Mouse (Mus musculus): ENCODE measurements around the gene Nme7.

Nme7 gene

GRCm38 (mm10) chr1:164303821-164304220 is at the start of gene Nme7:
TSS of gene Nme7 (plus strand) at chr1:164304121.
- DNase-seq, result no peak

DNA sequence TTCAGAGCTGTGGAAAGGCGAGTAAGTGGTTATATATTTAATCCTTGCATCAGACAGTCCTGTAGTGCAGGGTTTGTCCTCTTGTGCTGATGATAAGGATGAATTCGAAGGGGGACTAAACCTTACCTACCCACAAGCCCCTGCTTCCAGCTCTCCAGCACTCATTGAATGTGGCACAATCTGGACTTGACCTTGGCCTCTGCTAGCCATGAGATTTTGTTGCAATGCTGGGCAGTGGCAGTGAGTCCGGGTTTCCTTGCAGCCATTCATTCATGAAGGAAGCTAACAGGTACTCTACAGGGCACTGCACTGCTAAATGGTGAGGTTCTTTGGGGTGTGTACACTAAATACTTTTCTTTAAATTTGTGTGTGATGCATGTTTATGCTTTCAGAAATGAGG is 49.1 kb upstream of the Nme7 start:
- no peak for DNase-seq

DNA sequence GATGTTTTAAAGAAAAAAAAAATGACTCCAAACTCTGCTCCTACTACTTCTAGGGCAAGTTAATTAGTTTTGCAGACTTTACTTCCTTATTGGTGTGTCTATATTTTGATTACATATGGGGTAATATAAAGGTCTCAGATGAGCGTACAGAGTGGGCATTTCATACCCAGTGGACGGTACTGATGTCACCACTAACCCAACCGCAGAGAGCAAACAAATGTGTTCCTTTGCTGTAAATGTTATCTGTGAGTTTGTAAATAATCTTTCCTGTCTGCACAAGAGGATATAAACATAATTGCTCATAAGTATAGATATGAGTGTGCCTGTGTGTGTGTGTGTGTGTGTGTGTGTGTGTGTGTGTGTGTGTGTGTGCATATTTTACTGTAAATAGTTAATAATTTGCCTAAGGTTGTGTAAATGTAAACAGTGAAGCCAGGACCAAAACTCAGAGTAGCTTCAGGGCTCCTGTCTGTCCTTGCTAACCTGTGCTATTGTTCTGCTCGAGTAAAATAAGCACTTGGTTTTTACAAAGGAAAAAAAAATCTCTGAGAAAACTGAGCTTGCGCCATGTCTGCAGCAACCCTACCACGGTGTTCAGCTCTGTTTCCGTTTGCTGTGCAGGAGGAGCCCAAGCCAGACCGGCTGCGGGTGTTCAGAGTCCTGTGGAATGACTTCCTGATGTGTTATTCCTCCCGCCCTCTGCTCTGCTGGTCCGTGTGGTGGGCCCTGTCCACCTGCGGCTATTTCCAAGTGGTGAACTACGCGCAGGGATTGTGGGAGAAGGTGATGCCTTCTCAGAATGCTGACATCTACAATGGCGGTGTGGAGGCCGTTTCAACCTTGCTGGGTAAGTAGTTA is 43.5 kb upstream of the Nme7 start:
- no peak for DNase-seq

DNA sequence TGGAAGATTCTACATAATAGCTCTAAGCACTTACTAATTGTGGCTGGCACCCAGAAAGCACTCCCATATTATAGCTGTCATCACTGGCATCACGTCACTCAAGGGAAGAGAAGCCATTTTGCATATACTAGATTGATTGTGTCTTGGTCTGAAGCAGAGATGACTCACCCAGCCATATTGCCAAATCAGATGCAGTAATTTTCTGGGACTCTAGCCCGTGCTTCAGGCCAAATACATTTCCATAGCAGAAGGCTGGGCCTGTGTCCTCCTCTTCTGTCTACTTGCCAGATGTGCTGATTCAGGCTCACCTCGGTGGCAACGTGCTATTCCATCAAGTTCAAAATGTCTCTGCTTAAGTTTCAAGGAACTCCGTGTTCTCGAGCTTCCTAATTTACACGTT is 42.4 kb upstream of the Nme7 start:
- no peak for DNase-seq

GRCm38 (mm10) chr1:164270941-164271340 is 33.0 kb upstream of the Nme7 start:
- DNase-seq, result no peak

GRCm38 (mm10) chr1:164273659-164274058 is 30.3 kb upstream of the Nme7 start:
- no peak for DNase-seq

- peak; percentile 93 to 94 for DNase-seq
Measured at GRCm38 (mm10) chr1:164275455-164275954, 28.4 kb upstream of the Nme7 start, which contains the start of gene Ccdc181. TSS of gene Ccdc181 (plus strand) at chr1:164275585.

- no peak for DNase-seq
Measured at GRCm38 (mm10) chr1:164276552-164276951, 27.4 kb upstream of the Nme7 start.

DNA sequence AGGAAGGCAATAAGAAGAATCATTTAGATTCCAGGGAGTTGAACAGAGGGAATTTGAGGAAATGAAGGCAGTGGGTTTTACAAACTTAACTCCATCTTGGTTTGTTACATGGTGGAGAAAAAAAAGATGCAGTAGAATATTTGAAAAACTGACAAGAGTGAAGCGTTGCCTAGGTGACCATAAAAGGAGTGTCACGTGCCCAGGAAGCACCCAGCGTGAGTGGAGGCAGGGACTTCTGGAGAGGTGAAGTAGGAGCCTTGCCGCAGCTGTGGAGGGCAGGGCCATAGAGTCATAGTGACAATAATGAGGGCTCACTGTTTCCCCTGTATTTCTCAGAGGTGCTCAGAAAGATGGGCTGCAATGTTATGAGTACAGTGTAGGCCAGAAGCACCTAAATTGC is 24.6 kb upstream of the Nme7 start:
- no peak for DNase-seq

GRCm38 (mm10) chr1:164284007-164284406 is 19.9 kb upstream of the Nme7 start:
- DNase-seq, result no peak

GRCm38 (mm10) chr1:164287406-164287805 is 16.5 kb upstream of the Nme7 start:
- no peak for DNase-seq

GRCm38 (mm10) chr1:164292040-164292439 is 11.9 kb upstream of the Nme7 start:
- no peak for DNase-seq

GRCm38 (mm10) chr1:164294071-164294470 is 9.8 kb upstream of the Nme7 start:
- no peak for DNase-seq

- DNase-seq, result no peak
Measured at GRCm38 (mm10) chr1:164296473-164296872, 7.4 kb upstream of the Nme7 start.

DNA sequence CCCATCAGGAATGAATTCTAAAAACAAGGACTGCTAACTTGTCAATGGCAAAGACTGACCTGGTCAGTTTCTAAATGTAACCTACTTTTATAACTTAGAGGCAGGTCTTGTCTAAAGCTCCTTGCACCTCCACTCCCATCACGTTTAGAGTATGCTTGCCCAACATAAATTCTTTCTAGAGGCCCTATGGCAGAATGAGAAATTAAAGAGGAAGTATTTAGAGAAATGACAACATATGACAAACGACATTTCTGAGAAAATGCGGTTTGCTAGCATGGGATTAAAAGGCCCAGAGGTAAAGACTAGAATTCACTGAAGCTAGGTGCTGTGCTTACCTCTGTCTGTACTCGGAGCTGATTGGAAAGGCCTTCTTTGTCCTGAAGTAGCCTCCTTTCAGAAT is 2.0 kb upstream of the Nme7 start:
- no peak for DNase-seq

DNA sequence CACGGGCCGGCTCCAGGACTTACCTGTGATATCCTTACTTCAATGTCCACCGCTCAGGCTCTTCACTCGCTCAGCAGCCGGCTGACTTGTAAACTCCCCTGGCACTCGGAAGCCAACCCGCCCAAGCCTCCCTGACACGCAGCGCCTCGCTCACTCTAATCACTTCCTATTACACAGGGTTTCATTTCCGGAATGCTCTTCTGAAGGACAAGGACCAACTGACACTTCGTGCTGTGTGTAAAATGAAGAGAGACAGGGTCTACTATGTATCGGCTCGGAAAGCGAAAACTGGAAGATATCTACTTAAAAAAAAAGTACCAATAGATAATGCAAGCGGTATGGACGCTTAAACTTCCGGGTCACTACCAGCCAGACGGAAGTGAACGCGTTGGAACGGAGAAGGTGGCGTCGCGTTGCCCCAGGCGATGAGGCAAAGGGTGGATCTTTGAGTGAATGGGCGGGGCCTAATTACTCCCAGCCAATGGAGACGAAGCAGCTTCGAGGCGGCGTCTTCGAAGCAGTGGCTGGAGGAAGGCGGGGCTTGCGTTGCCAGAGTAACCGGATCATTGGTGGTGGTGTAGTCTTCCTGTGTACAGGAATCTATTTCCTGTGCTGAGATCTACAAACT is 3.3 kb downstream of the Nme7 start, which contains the start of gene Blzf1:
Gene Blzf1, minus strand, starts transcription at position 366 of the 628 bp plus-strand sequence.
- peak; percentile 93 for DNase-seq

- DNase-seq, result no peak
Measured at GRCm38 (mm10) chr1:164307922-164308321, 4.0 kb downstream of the Nme7 start.

- DNase-seq, result no peak
Measured at GRCm38 (mm10) chr1:164314085-164314484, 10.2 kb downstream of the Nme7 start.

- DNase-seq, result peak in 1 of 2 experiments; percentile 41
Measured at GRCm38 (mm10) chr1:164315266-164315665, 11.3 kb downstream of the Nme7 start.

- DNase-seq, result peak; percentile 18 to 70
Measured at GRCm38 (mm10) chr1:164316697-164317096, 12.8 kb downstream of the Nme7 start.

- DNase-seq, result no peak
Measured at GRCm38 (mm10) chr1:164317261-164317660, 13.3 kb downstream of the Nme7 start.

DNA sequence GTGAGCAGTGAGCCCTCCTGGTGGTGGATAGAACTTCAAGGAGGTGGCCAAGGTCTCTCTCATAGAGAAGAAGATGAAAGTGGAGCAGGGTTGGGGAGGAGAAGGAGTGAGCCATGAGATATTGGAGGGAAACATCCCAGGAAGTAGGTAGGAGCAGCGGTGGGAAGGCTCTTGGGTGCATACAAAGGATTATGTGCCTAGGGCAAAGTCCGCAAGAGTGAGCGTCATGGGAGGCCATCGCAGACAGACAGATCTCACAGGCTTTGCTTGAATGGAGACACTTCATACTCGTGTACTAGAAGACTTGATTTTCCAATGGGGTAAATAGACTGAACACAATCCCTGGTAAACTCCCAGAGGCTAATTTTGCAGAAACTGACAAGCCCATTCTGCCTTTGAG is 14.6 kb downstream of the Nme7 start:
- DNase-seq, result no peak

- no peak for DNase-seq
Measured at GRCm38 (mm10) chr1:164319542-164320140, 15.7 kb downstream of the Nme7 start.

- no peak for DNase-seq
Measured at GRCm38 (mm10) chr1:164320731-164321130, 16.8 kb downstream of the Nme7 start.

Measured in spleen, adult 18-20 months (tissue).